Mouse (Mus musculus) ovary, adult 10 weeks (tissue): Measurements from ENCODE around the gene Zdhhc14. TPM values are rescaled to one million over a fixed set of nuclear protein-coding genes. Genes with fewer than 3 reads are reported as not detected.

Experiments used
- polyA plus RNA-seq: library from polyadenylated mRNA; stranded (reverse); fragments of 350-450 nt; fragmentation: Illumina TruSeq; extraction: RNeasy Lipid Tissue Mini Kit (QIAGEN cat#74804); gene quantifications from one replicate; pipeline ENCODE4 v1.2.3, GENCODE M21; 2014

The Zdhhc14 gene
- polyA plus RNA-seq: 3.3 TPM

DNA sequence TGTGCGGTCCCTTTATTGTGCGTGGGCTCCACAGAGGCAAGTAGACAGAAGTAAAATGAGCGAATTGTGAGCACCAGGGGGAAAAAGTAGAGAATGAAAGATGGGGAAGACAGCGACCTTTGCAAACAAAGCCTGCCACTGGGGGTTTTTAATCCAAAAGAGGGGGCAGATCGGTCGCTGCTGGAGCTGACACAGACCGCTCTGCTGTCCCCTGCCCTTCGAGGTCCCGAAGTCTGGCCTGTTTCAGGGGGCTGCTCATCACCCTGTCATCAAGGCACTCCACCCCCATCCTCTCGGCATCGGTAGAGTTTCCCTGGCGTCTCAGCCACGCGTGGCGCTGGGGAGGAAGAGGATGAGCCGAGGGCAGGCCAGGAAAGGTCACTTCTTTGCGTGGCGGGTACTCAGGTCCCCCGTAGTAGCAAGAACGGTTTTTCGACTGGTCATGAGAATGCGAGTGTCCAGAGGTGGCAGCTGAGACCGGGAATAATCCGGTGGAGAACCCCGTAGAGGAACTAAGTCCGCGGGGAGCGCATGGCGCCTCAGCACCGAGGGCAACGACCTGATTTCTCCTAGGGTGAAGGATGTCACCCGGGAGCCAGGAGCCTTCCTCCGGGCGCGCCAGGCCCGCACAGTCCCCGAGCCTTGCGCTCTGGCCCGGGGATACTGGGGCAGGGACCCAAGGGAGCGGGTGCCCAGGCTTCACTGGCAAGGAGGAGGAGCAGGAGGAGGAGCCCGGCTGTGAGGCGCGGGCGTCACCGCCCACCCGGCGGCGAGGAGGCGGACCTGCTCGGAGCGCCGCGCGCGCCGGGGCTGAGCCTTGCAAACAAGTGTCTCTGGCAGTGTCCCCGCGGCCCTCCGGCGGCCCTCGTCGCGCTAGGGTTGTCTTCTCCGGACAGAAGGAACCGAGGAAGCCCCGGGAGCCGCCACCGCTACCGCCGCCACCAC, at the start of gene Zdhhc14:
Gene Zdhhc14, plus strand, starts transcription at position 757 of the 945 bp plus-strand sequence.

Other genes starting within 250 kb of the Zdhhc14 start
- not detected for gene Ldhal6b, start 73.8 kb upstream of the Zdhhc14 start, polyA plus RNA-seq
- 21.6 TPM for gene Tmem242, start 52.3 kb upstream of the Zdhhc14 start, polyA plus RNA-seq